Mouse (Mus musculus) C2C12 (cell line): ENCODE results near the gene Ptgfr.

ENCODE experiments used
- CEBPB ChIP-seq: IDR thresholded peaks from one replicate; pipeline ENCODE4 v1.6.1; 2011; ENCODE audit warnings: low read depth, mild to moderate bottlenecking, control low read depth, moderate library complexity
- CTCF ChIP-seq: IDR thresholded peaks from one replicate; pipeline ENCODE4 v1.5.1; 2011; ENCODE audit not compliant: control insufficient read depth, insufficient read depth, insufficient read length
- MAX ChIP-seq: IDR thresholded peaks from one replicate; pipeline ENCODE4 v1.6.1; 2011; ENCODE audit warnings: mild to moderate bottlenecking, control low read depth
- MYOG ChIP-seq: IDR thresholded peaks from one replicate; pipeline ENCODE4 v1.6.1; 2011; ENCODE audit not compliant: control insufficient read depth, insufficient read length; ENCODE audit errors: extremely low read depth
- USF1 ChIP-seq: IDR thresholded peaks from one replicate; pipeline ENCODE4 v1.6.1; 2011; ENCODE audit warnings: low read depth, mild to moderate bottlenecking, control low read depth, moderate library complexity

GRCm38 (mm10) chr3:151883881-151884280 is 46.5 kb upstream of the Ptgfr start:
- TF ChIP-seq CTCF (no peak), USF1 (no peak), MAX (no peak), MYOG (no peak), CEBPB (no peak)
